Mouse (Mus musculus) G1E (cell line): ENCODE measurements around the gene Mapkbp1.

Experiments used
- CTCF ChIP-seq: IDR thresholded peaks from 2 replicates; pipeline ENCODE4 v1.5.1; 2012; ENCODE audit warnings: low read depth, low read length, inconsistent platforms, mixed read lengths
- GATA2 ChIP-seq: IDR thresholded peaks from 2 replicates; pipeline ENCODE4 v1.6.1; 2012; ENCODE audit warnings: low read depth, low read length, inconsistent platforms, borderline replicate concordance
- TAL1 ChIP-seq: conservative IDR thresholded peaks from 2 replicates; pipeline ENCODE4 v1.6.1; 2012; ENCODE audit warnings: low read depth, low read length, inconsistent platforms, mixed read lengths

- TF ChIP-seq GATA2 (no peak), CTCF (no peak), TAL1 (no peak)
Measured at GRCm38 (mm10) chr2:119992349-119992748, 19.9 kb downstream of the Mapkbp1 start.
